9 mouse cellular contexts compared by ENCODE assay signal in genomic region chr3:142645949-142646348, GRCm38 (mm10). TPM values are rescaled to one million over a fixed set of nuclear protein-coding genes. Genes with fewer than 3 reads are reported as not detected.
DNase-seq lines count a peak whose midpoint lies in the region; ATAC-seq and TF ChIP-seq lines count a peak whose summit lies in the region.
"Not testable (repeated sequence)": the region's sequence is repeated elsewhere in the genome, so short reads cannot be mapped to it uniquely, and the experiment has no call there.
"Had no signal": no experiment of that assay in that cellular context is flagged by ENCODE, and none has a peak within 500 bp of the region (broad histone marks: within the 10 kb centered on the region; RNA-seq: fewer than 3 reads in every experiment).

No protein-coding gene starts in this region.

- intact Hi-C loops in left cerebral cortex, postnatal 36 days (cut with DNase I) = loop anchor here (5.0 kb wide), 1 partner anchor 154 kb away; the partner anchor contains the start of gene Gbp5

- peak; percentile 91 for DNase-seq in 3T3-L1 (ENCODE audit: low read depth, low spot score)
- DNase-seq in adrenal gland, adult (ENCODE audit: inconsistent age in 2 of 2, low spot score in 1 of 2) = peak; percentile 49 to 86
- peak; percentile 70 to 85 for DNase-seq in cerebellum, postnatal 25 days
- peak; percentile 10 to 27 for DNase-seq in gastrocnemius, adult 8-10 months (ENCODE audit: low spot score in 2 of 2)
- DNase-seq in kidney, adult 18-20 months = peak; percentile 77
- DNase-seq in left cerebral cortex, postnatal 36 days (ENCODE audit: low spot score in 2 of 2) = peak; percentile 54 to 55
- DNase-seq in midbrain, postnatal 0 days (ENCODE audit: low spot score) = peak; percentile 67
- DNase-seq in spleen, postnatal 10 days (ENCODE audit: low spot score in 2 of 2) = peak; percentile 37 to 80

- not testable (repeated sequence) for H3K27ac ChIP-seq in midbrain, postnatal 0 days (ENCODE audit: low read depth, low read length)

- H3K4me3 ChIP-seq in midbrain, postnatal 0 days (ENCODE audit: low read depth, low read length) = not testable (repeated sequence)

- H3K9ac ChIP-seq in midbrain, postnatal 0 days (replicated peaks; ENCODE audit: low read length, poor library complexity, severe bottlenecking) = not testable (repeated sequence)

- 17% methylated on average over 2 of the region's 2 CpGs for WGBS in midbrain, postnatal 0 days

- H3K27me3 ChIP-seq in midbrain, postnatal 0 days (ENCODE audit: insufficient read depth, low read length) = not testable (repeated sequence)

- not testable (repeated sequence) for H3K36me3 ChIP-seq in midbrain, postnatal 0 days (ENCODE audit: insufficient read depth, low read length)

- TF ChIP-seq CTCF in midbrain, postnatal 0 days (IDR thresholded peaks at IDR 0.05) = peak; percentile 82

- H3K9me3 ChIP-seq in midbrain, postnatal 0 days (ENCODE audit: low read length) = not testable (repeated sequence)

- not testable (repeated sequence) for H3K4me1 ChIP-seq in midbrain, postnatal 0 days (ENCODE audit: insufficient read depth, low read length)

- not testable (repeated sequence) for H3K4me2 ChIP-seq in midbrain, postnatal 0 days (ENCODE audit: low read depth, low read length, poor library complexity, severe bottlenecking)

- ATAC-seq in midbrain, postnatal 0 days (ENCODE audit: low FRiP score) = not testable (repeated sequence)

RNA-seq across cellular contexts. Expression of gene Gbp2, which starts 25.5 kb away (rescaled TPM):
- 1 to 10 TPM; 2.1 to 3.7 (median 2.8) TPM for total RNA-seq in gastrocnemius, adult 8-10 months (2022)
- total RNA-seq in left cerebral cortex, postnatal 36 days (2021) = 1 to 10 TPM; 1.3 to 2.0 TPM
- total RNA-seq in midbrain, postnatal 0 days (2014; rRNA removed) = 0.71 and 3.4 TPM in 2 replicates
- 1.1 and 1.3 TPM in 2 replicates for polyA plus RNA-seq in midbrain, postnatal 0 days (2015; fragmentation: Nextera tagmentation; extraction: Ambion mirVana)

RNA-seq across cellular contexts. Expression of gene Gbp2b, which starts 51.3 kb away (rescaled TPM):
- total RNA-seq in gastrocnemius, adult 8-10 months (2022) = not detected
- not detected for total RNA-seq in left cerebral cortex, postnatal 36 days (2021)
- not detected in 2 replicates for total RNA-seq in midbrain, postnatal 0 days (2014; rRNA removed)
- not detected in 2 replicates for polyA plus RNA-seq in midbrain, postnatal 0 days (2015; fragmentation: Nextera tagmentation; extraction: Ambion mirVana)
- polyA plus RNA-seq: limb, embryonic 12.5 days had no signal

RNA-seq across cellular contexts. Expression of gene Kyat3, which starts 54.9 kb away (rescaled TPM):
- total RNA-seq in gastrocnemius, adult 8-10 months (2022) = 10 to 100 TPM in 3 of 4 experiments, 1 to 10 TPM in 1; 7.4 to 11.1 (median 10.6) TPM
- 1 to 10 TPM; 4.0 to 6.8 TPM for total RNA-seq in left cerebral cortex, postnatal 36 days (2021)
- 3.1 and 4.7 TPM in 2 replicates for total RNA-seq in midbrain, postnatal 0 days (2014; rRNA removed)
- polyA plus RNA-seq in midbrain, postnatal 0 days (2015; fragmentation: Nextera tagmentation; extraction: Ambion mirVana) = 5.1 and 5.6 TPM in 2 replicates

Comparison
In these comparisons a context has a peak if more than half of its experiments do, and no peak if none do; other contexts are left out.
1. DNase-seq: peak in every context shown above with its lines; median percentile 91 in 3T3-L1; 78 in cerebellum, postnatal 25 days; 77 in kidney, adult 18-20 months; 68 in adrenal gland, adult; 67 in midbrain, postnatal 0 days; 58 in spleen, postnatal 10 days; 54 in left cerebral cortex, postnatal 36 days; 18 in gastrocnemius, adult 8-10 months.